Mouse (Mus musculus) thymus, adult 18-20 months (tissue): Measurements from ENCODE around the gene Sp3.
A peak's percentile ranks its signal among the peaks of the same experiment; 100 is the strongest.
"Not testable (repeated sequence)": the region's sequence is repeated elsewhere in the genome, so short reads cannot be mapped to it uniquely, and the experiment has no call there.

Experiments used
- DNase-seq, 2 experiments: peaks; one replicate each; pipeline ENCODE4 v3.0.0; 2022; ENCODE audit warnings: mixed read lengths in 2 of 2

Gene Sp3

DNA sequence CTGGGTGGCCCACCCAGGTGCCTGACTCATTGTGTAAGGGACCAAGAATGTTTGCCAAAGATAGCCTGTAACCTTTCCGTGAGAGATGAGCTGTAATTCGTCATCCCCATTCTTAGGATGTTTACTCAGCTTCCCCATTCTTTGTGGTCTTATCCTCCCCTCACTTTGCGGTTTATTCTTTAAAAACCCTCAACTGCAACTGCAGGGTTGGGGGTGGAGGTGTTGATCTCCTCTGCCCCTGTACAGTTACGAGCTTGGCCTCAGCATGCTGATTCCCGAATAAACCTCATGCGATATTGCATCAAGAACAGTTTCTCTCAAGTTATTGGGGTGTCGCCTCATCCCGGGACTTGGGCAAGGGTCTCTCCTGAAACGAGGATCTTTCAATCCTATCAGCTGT lies 8.7 kb upstream of the Sp3 start:
- not testable (repeated sequence) for DNase-seq

DNA sequence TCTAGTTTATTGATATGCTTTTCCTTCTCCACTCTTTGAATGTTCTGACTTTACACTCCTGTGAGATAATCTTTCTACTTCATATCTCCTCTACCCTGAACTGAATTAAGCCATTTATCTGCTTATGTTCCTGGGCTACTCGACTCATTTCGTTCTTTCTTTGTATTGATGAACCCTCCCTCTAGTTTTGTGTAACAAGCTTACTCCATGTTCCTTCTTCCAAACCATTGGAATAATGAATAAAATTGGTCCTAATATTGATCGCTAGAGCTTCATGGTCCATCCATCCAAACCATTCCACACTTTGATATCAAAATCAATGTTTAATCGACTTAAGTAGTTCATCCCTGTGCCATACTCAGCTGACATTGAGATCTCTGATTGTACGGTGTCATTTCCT lies 6.4 kb upstream of the Sp3 start, which contains the start of gene Gm11084:
Gm11084 (minus strand) TSS at position 101 of the 400 bp plus-strand sequence.
- no peak for DNase-seq

DNA sequence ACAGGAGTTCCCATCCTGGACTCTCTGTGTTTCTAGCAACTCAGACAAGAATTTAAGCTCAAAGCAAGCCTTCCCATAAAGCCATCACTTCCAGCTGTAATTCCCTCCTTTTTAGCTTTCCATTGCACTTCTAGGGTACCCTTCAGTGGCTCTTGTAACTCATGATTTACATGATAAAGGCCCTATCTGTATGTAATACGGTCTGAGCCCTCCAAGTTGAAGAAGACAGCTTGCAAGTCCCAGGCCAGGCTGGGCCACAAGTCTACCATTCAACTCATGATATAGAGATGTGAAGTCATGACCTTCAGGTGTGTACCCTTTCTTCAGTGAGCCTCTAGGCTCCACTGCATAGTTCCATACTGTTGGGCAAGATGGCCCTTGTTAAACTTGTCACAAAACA lies 5.3 kb upstream of the Sp3 start:
- no peak for DNase-seq

DNA sequence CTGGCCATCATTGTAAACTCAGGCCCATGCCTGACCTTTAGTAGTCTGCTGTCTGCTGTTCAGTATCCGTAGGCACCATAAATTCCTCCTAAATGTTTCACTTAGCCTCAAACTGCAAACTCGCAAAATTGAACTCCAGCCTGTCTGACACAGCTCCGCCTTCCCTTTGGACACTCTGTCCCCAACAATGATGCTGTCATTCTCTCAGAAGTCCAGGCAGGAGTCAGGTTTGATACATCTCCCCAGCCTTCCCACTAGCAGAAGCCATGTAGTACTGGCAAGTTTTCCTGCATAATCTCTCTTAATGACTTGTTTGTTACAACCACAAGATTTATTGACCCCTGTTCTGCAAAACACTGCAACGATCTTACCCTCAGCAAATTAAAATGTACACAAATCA lies 4.6 kb upstream of the Sp3 start:
- no peak for DNase-seq

DNA sequence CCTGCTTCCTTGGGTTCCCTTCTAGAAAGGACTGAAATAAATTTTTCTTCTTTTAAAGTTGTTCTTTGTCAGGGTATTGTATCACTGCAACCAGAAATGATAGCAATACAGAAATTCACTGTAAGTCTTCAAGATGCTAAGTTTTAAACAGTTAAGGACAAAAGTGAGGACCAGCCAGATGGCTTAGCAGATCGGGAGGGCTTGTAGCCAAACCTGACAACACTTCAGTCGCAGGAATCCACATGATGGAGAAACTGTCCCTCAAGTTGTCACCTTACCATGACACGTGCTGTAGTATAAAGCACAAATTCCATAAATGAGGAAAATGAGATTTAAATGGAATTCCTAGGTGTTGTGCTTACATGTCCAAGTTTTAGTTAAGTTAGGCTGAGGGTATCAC lies 3.0 kb upstream of the Sp3 start:
- no peak for DNase-seq

DNA sequence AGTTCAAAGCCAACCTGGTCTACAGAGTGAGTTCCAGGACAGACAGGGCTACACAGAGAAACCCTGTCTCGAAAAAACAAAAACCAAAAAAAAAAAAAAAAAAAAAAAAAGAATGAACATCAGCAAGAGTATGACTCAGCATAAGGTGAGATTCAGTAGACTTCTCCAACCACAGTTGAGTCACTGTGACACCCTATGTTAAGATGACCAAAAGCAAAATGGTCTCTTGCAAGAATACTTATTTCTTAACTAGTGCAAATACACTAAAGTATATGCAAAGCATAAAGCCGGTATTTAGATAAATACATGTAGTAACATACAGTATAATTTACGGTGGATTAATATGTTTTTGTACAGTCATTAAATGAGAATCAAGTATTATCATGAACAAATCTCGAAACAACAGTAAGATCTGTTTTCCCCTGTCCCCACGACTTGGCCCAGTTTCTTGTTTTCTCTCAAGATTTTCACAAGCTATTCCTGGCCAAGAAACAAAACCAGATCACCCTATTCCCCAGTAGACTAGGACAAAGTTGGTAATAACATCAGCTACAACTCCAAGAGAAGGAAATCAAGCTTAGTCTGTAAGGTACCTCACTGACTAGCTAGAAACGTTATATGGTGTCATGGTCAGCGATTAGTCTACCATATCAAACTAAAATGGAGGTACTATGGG lies 2.0 kb upstream of the Sp3 start:
- DNase-seq = no peak

DNA sequence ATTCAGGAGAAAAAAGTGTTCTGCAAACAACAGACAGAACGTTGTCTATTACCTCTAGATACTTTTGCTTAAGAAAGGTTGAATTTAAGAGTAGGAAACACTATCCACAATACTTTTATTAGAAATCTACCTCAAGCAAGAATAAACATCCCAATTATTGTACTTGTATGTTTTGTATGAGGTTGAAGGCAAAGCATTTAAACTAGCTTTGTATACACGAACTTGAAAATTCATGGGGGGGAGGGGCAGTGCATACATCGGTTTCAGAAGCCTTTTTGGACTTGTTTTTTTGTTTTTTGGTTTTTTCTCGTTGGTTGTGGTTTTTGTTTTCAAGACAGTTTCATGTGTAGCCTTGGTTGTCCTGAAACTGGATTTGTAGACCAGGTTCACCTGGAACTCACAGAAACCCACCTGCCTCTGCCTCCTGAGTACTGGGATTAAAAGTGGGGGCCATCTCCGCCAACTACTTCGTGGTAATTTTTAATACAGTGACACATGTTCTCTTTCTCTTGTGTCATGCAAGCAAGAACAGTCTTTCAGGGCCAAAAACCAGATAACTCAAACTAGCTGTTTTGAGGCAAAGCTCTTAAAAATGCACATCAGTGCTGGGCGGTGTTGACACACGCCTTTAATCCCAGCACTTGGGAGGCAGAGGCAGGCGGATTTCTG lies 1.3 kb upstream of the Sp3 start:
- no peak for DNase-seq

DNA sequence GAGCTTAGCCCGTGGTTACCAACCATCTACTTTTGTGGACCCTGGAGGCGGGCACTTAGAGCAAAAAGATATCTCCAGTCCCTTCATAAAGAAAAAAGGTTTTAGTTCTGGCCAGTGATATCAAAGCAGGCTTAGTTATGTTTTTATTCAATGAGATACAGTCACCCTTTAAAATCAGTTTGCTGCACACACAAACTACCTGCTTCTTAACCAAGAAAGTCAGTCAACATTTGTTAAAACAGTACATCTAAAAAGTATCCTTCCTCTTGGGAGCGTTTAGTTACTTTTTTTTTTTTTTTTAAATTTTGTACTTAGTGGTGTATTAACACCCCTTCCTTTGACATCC lies 802 bp upstream of the Sp3 start:
- DNase-seq = no peak

DNA sequence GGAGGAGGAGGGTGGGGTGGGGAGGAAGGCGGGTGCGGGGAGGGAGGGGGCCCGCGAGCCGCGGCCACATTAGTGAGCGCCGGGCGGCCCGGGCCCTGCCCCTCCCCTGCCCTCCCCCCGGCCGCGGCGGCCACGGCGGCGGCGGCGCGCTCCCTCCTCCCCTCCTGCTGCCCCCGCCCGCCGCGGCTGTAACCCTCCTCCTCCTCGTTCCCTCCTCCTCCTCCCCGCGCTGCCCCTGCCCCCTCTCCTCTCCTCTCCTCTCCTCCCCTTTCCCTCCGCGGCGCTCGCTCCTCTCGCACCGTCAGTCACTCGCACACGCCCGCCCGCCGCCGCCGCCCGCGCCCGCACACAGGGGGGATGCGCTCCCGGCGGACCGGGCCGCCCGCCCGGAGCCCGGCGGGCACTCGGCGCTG lies 581 bp downstream of the Sp3 start:
- peak; percentile 81 to 83 for DNase-seq

DNA sequence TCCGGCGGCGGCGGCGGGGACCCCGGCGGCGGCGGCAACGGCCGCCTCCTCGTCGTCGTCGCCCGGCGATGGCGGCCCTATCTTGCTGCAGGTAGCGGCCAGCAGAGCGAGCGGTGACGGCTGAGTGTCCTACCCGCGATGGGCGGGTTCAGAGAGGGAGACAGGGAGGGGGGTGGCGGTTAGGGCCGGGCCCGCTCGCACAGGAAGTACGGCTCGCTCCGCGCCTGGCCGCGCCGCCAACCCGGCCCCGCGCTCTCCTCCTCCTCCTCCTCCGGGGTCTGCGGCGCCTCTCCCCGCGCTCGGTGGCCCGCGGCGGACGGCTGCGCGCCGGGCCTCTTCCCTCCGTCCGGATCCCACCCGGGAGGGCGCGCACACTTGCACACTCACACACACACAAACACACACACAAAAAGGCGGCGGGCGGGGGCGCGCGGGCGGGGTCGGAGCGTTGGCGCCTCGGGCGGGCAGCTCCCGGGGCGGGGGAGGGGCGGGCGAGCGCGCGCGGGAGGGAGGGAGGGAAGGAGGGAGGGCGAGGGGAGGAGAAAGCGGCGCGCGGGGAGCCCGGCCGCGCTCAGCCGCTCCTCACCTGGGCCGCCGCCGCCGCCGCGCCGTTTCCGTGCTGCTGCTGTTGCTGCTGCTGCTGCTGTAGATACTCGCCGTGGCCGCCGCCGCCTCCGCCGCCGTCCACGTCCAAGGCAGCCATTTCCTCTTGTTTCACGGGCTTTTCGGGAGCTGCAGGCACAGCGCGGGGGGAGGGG lies 1.2 kb downstream of the Sp3 start:
- DNase-seq = peak; percentile 81 to 83

DNA sequence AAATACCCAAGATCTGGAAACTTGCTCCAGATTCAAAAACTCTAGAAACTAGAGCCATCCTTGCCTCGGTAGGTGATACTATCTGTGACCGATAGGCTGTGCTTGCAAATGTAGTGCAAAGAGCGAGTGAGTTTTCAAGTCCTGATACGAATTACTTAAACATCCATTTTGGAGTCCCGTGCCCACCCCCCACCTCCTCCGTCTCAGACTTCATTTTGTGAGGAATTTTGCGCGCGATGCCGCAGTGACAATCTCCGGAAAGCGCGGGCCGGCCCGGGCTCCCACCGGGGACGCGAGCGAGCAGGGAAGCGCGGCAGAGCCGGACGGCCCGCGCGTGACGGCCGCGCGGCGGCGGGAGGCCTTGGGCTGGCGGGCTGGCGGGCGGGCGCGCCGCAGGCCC lies 1.8 kb downstream of the Sp3 start:
- peak in 1 of 2 experiments; percentile 52 for DNase-seq

DNA sequence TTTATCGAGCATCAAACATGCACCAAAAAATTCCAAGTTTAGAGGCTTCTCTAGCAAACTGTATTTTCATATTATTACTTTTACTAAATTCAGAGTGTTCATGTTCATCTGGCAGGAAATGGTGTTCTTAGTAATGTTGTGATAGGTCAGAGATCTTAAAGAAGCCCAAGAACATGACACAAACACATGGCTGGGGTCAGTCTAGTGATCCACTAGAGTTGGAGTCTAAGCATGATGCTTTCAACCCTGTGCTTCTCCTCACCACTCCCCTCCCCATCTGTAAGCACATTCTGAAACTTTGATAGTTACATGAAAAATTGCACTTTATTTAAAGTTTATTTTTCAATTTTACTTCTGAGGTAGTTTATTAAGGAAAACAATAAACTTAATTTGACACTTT lies 3.0 kb downstream of the Sp3 start:
- DNase-seq = no peak

DNA sequence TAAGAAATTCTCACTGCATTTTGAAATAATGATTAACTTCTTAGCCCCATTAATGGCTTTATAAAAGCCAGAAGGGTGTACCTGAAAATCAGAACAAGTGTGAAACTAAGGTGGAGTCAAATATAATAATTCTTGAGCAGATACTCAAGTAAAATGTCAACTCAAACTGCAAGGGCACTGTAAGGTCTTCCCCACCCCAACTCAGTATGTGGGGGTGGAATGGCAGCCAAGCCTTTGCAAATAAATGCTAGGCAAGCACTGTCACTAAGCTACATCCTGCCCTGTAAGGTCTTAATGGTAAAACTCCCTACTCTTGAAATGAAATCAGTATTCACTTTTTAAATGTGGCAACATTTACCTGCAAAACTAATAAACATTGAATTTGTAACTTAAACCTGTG lies 4.2 kb downstream of the Sp3 start:
- no peak for DNase-seq

DNA sequence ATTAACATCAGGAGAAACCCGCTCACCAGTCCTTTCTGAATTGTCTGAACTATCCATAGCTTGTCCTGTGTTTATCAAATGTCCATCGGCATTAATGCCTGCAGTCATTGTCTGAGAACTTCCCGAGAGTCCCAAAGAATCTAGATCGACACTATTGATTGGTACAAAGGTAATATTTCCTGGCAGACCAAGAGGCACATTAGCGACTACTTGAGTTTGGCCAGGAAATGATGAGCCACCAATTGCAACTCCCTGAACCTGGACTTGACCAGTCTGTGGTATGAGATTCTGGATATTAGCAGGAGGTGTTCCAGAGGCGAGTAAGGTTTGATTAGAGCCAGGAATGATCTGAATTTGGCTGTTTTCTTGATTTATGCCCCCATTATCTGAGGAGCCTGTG lies 9.4 kb downstream of the Sp3 start:
- DNase-seq = no peak

DNA sequence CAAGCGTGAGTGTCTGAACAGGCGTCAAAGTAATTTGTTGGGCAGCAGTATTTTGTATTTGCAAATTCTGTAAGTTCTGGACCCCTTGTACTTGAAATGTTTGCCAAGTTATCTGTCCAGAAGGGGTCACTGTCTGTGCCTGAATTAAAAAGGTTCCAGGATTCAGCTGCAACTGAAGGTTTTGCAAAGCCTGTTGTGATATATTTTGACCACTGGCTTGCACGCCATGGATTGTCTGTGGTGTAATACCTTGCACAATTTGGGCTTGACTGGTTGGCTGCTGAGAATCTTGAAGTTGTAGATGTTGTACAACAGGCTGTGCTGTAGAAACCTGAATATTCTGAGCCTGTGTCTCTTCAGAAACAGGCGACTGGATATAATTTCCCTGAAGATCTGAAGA lies 9.9 kb downstream of the Sp3 start:
- no peak for DNase-seq

DNA sequence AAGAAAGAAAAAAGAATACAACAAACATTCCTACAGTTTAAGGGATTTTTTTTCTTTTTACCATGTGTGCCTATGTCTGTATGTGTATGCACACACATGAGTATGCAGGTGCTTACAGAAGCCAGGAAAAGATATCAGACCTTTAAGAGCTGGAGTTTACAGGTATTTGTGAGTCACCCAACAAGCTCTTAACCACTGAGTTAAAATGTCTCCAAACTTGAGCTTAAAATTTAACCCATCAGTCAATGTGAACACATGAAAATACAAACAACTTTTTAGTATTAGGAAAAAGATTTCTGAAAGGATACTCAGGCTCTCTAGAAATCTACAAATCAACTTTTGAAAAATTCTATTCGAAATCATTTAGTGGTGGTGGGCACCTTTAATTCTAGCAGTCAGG lies 11.7 kb downstream of the Sp3 start:
- DNase-seq = no peak

DNA sequence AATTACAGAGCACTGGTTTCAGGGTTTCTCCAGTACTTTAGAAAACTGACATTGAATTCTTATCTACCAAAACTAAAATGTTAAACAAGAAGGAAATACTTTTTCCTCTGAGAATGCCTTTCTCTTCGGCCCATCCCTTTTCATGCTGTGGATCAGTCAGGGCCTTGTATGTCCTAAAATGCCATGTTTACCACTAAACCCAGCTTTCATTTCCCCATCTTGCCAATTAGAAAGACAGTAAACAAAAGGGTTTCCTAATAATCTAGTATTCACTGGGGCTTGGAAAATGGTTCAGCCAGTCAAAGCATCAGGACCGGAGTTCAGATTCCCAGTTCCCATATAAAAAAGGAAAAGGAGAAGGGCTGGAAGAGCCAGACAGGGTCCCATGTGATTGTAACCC lies 14.8 kb downstream of the Sp3 start:
- DNase-seq = no peak

DNA sequence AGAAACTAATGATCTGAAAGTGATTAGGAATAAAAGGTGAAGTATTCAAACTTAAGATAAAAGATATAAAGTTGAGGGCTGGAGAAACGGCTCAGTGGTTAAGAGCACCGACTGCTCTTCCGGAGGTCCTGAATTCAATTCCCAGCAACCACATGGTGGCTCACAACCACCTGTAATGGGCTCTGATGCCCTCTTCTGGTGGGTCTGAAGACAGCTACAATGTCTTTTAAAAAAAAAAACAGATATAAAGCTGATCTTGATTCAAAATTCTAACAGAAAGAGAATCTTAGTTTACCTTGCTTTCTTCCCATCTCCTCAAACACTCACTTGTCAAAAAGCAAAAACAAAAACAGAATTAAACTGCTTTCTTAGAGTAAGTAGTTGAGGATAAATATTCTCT lies 23.8 kb downstream of the Sp3 start:
- DNase-seq = no peak

DNA sequence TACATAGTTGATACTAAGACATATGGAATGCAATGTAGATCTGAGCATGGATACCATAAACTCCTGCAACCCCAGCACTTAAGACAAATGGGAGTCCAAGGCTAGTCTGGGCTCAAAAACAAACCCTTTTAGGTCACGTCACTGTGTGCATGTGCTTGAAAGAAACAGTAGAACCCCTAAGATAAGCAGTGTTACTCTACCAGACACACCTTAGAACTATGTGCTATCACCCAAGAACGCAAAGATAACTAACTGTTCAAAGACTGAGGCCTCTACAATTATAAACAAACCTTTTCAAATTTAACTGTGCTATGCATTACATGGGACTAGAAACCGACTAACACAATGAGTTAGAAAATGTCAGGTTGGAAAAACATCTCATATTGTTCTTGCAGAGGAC lies 27.3 kb downstream of the Sp3 start:
- DNase-seq = no peak

DNA sequence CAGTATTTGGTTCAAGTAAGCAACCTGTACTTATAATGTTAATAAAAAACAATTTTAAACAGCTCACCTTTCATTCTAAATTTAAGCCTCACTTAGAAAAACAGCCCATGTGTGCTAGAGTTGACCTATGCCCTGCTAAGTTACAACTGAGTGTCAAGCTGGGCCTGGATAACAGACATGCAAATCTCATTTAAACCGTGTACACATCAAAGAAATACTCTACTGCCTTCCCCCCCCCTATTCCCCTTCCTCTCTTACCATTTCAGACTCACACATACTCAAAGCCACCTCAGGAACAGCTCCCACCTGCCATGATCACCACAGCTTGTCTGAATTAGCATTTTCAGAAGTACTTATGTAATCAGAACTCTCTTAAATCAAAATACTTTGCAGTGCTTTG lies 44.3 kb downstream of the Sp3 start:
- DNase-seq = no peak

DNA sequence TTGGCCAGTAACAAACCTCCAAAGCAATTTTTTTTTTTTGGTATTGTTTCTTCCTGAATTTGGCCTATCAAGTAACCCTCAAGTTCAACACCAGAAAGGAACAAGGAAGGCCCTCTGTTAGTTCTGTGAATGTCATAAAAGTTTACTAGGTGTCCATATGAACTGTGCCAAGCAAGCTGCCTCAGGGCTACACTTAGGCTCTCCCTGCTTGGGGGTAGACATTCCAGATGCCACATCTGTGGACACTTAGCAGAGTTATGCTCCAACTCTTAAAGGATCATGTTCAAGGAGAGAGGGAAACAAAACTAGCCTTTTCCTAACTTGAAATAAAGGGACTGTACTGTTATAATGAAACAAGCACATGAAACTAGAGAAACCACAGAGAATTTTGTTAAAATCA lies 48.1 kb downstream of the Sp3 start:
- DNase-seq = no peak

DNA sequence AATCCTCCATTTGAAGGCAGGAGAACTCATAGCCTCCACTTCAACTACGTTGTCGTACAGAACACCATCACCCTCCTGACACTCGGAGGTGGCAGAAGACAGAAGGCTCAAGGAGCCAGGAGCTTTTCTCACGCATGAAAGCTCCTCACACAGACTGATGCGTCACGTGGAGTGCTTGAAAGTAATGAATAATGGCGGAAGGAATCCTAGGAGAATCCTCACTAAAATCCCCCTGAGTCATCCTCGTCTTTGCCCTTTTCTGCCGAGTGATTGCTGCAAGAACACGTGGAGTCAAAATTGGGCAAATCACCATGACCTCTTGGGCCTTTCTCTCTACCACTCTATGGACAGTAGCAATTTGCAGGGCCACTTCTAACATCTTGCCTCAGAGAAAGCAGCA lies 55.3 kb downstream of the Sp3 start:
- DNase-seq = no peak

DNA sequence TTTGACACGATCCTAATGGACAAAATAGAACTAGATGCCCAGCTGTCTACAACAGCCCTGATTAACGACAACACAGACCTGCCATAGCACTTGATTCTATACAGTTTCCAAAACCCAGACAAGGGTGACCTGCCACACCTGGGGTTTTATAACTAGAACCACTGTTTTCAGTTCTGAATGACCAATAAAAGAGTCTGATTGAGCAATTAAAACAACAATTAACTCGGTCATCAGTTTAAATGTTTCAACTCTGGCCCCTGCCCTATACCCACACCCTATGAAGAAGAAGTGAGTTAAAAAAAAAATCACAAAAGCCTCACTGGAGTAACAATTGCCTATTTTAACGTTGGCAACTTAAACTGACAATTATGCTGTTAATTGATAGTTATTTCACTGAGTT lies 64.1 kb downstream of the Sp3 start:
- DNase-seq = no peak

DNA sequence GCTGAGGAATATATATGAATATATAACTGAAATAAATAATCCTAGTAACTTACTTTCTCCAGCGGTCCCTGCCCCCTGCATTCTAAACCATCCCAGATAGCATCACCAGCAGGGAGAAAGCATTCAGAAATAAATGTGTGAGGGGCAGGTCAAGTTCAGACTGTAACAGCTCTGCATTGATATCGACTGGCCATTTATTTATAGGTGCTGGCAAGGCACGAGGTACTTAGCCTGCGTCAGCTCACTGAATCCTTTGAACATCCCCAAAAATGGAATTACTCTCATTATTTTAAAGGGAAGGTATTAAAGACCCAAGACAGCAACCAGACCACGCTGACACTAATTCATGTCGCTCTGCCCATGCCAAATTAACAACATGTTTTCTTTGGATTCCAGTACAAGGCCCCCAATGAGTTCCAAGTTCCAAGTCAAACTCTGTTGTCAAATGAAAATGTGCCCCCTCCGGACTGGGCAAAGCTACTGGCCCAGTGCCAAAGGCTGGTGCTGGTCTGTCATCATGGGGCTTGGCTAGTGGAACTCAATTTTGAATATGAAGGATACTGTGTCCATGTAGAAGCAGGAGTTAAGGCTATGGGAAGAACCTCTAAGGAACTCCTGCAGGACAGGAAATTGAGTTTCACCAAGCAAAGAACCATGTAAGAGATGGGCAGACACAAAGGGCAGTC lies 64.9 kb downstream of the Sp3 start:
- DNase-seq = no peak
